Mouse (Mus musculus) MEL (cell line): ENCODE data around the gene Sntn.

Experiments used
- CTCF ChIP-seq, 3 experiments: IDR thresholded peaks in 2 of 3; conservative IDR thresholded peaks in 1 of 3; 2 replicates each; pipeline ENCODE4 v1.5.1; 2011 to 2012; ENCODE audit warnings: low read length in 3 of 3, low read depth in 2 of 3, mild to moderate bottlenecking in 2 of 3, improper control_type of control experiment in 1 of 3, inconsistent platforms in 1 of 3, mixed read lengths in 1 of 3, moderate library complexity in 1 of 3; ENCODE audit not compliant: control insufficient read depth in 1 of 3, insufficient read depth in 1 of 3, poor library complexity in 1 of 3, severe bottlenecking in 1 of 3
- ZC3H11A ChIP-seq: IDR thresholded peaks from 2 replicates; pipeline ENCODE4 v1.6.1; 2012; ENCODE audit warnings: low read depth, mild to moderate bottlenecking, inconsistent platforms, low read length, improper control_type of control experiment

- TF ChIP-seq ZC3H11A = no peak
- TF ChIP-seq CTCF (IDR thresholded peaks at IDR 0.05 in 2 of 3, conservative IDR thresholded peaks at IDR 0.05 in 1 of 3; ENCODE audit: control insufficient read depth in 1 of 3, insufficient read depth in 1 of 3, low read depth in 2 of 3, low read length in 3 of 3, poor library complexity in 1 of 3, severe bottlenecking in 1 of 3) = no peak
Measured at GRCm38 (mm10) chr14:13651541-13652298, 19.0 kb upstream of the Sntn start.
